Mouse (Mus musculus) cerebellum, adult 2 months (tissue): ENCODE measurements around the gene Dpp6. TPM values are rescaled to one million over a fixed set of nuclear protein-coding genes. Genes with fewer than 3 reads are reported as not detected.

ENCODE experiments used
- DNase-seq, 2 experiments: peaks; one replicate each; pipeline ENCODE4 v3.0.0; 2021
- H3K27ac ChIP-seq: fragments of 200-500 bp; 2 replicates; pipeline ENCODE4 v1.5.1; 2012; ENCODE audit warnings: low read length, control low read depth, inconsistent platforms; ENCODE audit not compliant: insufficient read depth
- H3K27me3 ChIP-seq: fragments of 200-500 bp; 2 replicates; pipeline ENCODE4 v1.6.1; 2012; ENCODE audit warnings: inconsistent platforms, mild to moderate bottlenecking, low read length, moderate library complexity; ENCODE audit not compliant: control insufficient read depth, insufficient read depth
- H3K4me1 ChIP-seq: fragments of 200-500 bp; 2 replicates; pipeline ENCODE4 v1.6.1; 2011; ENCODE audit warnings: low read length; ENCODE audit not compliant: control insufficient read depth, insufficient read depth
- H3K4me3 ChIP-seq: fragments of 200-500 bp; replicated peaks from 2 replicates; pipeline ENCODE3; 2011; ENCODE audit warnings: mild to moderate bottlenecking, low read depth, low read length, control low read depth; ENCODE audit not compliant: insufficient read depth
- CTCF ChIP-seq: fragments of 200-500 bp; IDR thresholded peaks from 2 replicates; pipeline ENCODE4 v1.5.1; 2011; ENCODE audit warnings: low read depth, mild to moderate bottlenecking, control low read depth, low read length, moderate library complexity, borderline replicate concordance; ENCODE audit not compliant: insufficient read depth
- POLR2A ChIP-seq: fragments of 200-500 bp; IDR thresholded peaks from 2 replicates; pipeline ENCODE4 v1.6.1; 2011; ENCODE audit warnings: low read length, control low read depth, borderline replicate concordance; ENCODE audit not compliant: insufficient read depth
- WGBS: fragments of 180-500 bp; shearing (Covaris S2); methylation state at CpG from one replicate; pipeline ENCODE4 v1.1.7; 2018; 5-methylcytosine and 5-hydroxymethylcytosine counted together
- polyA plus RNA-seq: library from polyadenylated mRNA; depleted of rRNA; stranded (reverse); fragments of >200 nt; gene quantifications from 2 replicates; pipeline ENCODE4 v1.2.3, GENCODE M21; 2012

Dpp6 gene
- polyA plus RNA-seq, 1 experiment = 183 TPM

GRCm38 (mm10) chr5:27255247-27255646 is 438.2 kb downstream of the Dpp6 start:
- Histone ChIP-seq H3K27me3 (no peaks in the 10 kb centered on the region), H3K4me1 (peaks cover 15% of the 10 kb centered on the region), H3K4me3 (no peak overlapping the region), H3K27ac (no peak overlapping the region)
- no peak for DNase-seq
- 32% methylated on average over 2 of the region's 2 CpGs for WGBS
- TF ChIP-seq POLR2A (no peak), CTCF (no peak)

- TF ChIP-seq CTCF (no peak), POLR2A (no peak)
- peak; percentile 38 to 69 for DNase-seq
- H3K4me1 ChIP-seq = peaks cover 22% of the 10 kb centered on the region
- no peaks in the 10 kb centered on the region for H3K27me3 ChIP-seq
- no peak overlapping the region for H3K27ac ChIP-seq
- no peak overlapping the region for H3K4me3 ChIP-seq
- WGBS = 10% methylated on average over 3 of the region's 3 CpGs
Observed at GRCm38 (mm10) chr5:27258636-27259035, 441.6 kb downstream of the Dpp6 start.

GRCm38 (mm10) chr5:27261746-27262727 is 445.0 kb downstream of the Dpp6 start:
- Histone ChIP-seq H3K27ac (peak overlapping the region; percentile 86), H3K27me3 (no peaks in the 10 kb centered on the region), H3K4me3 (peak overlapping the region; percentile 90), H3K4me1 (peaks cover 26% of the 10 kb centered on the region)
- WGBS = 2% methylated on average over 27 of the region's 27 CpGs
- DNase-seq = peak; percentile 74 to 78
- TF ChIP-seq CTCF = no peak
- peak; percentile 56; the same call in 1 of the 2 replicates for TF ChIP-seq POLR2A

GRCm38 (mm10) chr5:27262751-27263150 is 445.7 kb downstream of the Dpp6 start:
- DNase-seq = peak; percentile 51 to 62
- TF ChIP-seq CTCF (no peak), POLR2A (peak; percentile 27; the same call in 1 of the 2 replicates)
- H3K27me3 ChIP-seq = no peaks in the 10 kb centered on the region
- peaks cover 26% of the 10 kb centered on the region for H3K4me1 ChIP-seq
- peak overlapping the region; percentile 86 for H3K27ac ChIP-seq
- H3K4me3 ChIP-seq = peak overlapping the region; percentile 90
- WGBS = 18% methylated on average over 1 of the region's 1 CpGs

GRCm38 (mm10) chr5:27265281-27265680 is 448.3 kb downstream of the Dpp6 start:
- peaks cover 21% of the 10 kb centered on the region for H3K4me1 ChIP-seq
- no peak for TF ChIP-seq CTCF
- TF ChIP-seq POLR2A = no peak
- WGBS = 23% methylated on average over 3 of the region's 3 CpGs
- no peaks in the 10 kb centered on the region for H3K27me3 ChIP-seq
- peak overlapping the region; percentile 38 for H3K4me3 ChIP-seq
- DNase-seq = no peak
- H3K27ac ChIP-seq = 0 out of 2 replicates have a peak overlapping the region, but pooled peaks have one; percentile 17

GRCm38 (mm10) chr5:27271336-27271735 is 454.3 kb downstream of the Dpp6 start:
- DNase-seq = peak; percentile 68 to 81
- WGBS = 23% methylated on average over 4 of the region's 4 CpGs
- H3K27me3 ChIP-seq = no peaks in the 10 kb centered on the region
- H3K4me3 ChIP-seq = no peak overlapping the region
- no peak for TF ChIP-seq POLR2A
- TF ChIP-seq CTCF = no peak
- H3K27ac ChIP-seq = no peak overlapping the region
- peaks cover 41% of the 10 kb centered on the region for H3K4me1 ChIP-seq

- 68% methylated on average over 8 of the region's 8 CpGs for WGBS
- Histone ChIP-seq H3K4me1 (peaks cover 36% of the 10 kb centered on the region), H3K4me3 (no peak overlapping the region), H3K27me3 (no peaks in the 10 kb centered on the region), H3K27ac (no peak overlapping the region)
- no peak for TF ChIP-seq CTCF
- TF ChIP-seq POLR2A = no peak
- DNase-seq = no peak
Observed at GRCm38 (mm10) chr5:27274781-27275395, 457.9 kb downstream of the Dpp6 start.
